Mouse (Mus musculus) forebrain, embryonic 11.5 days (tissue): Measurements from ENCODE around the gene Tenm2. TPM values are rescaled to one million over a fixed set of nuclear protein-coding genes. Genes with fewer than 3 reads are reported as not detected.

Experiments
- ATAC-seq: fragments of 200-750 bp; cut with Nextera tagmentation; replicated peaks from 2 replicates; pipeline ENCODE4 v1.8.0; 2017; ENCODE audit warnings: moderate TSS enrichment; ENCODE audit not compliant: low FRiP score
- DNase-seq: peaks from one replicate; pipeline ENCODE4 v3.0.0-alpha.2; 2017; ENCODE audit warnings: low spot score
- H3K27ac ChIP-seq: fragments of 300-500 bp; sonication (generic); 2 replicates; pipeline ENCODE4 v1.5.1; 2014; ENCODE audit warnings: low read depth, low read length
- H3K27me3 ChIP-seq: fragments of 300-500 bp; sonication (generic); 2 replicates; pipeline ENCODE4 v1.6.1; 2014; ENCODE audit warnings: mild to moderate bottlenecking, low read length, mixed read lengths; ENCODE audit not compliant: control insufficient read depth, insufficient read depth
- H3K36me3 ChIP-seq: fragments of 300-500 bp; sonication (generic); 2 replicates; pipeline ENCODE4 v1.6.1; 2014; ENCODE audit warnings: mild to moderate bottlenecking, low read length, moderate library complexity, mixed read lengths; ENCODE audit not compliant: control insufficient read depth, insufficient read depth
- H3K4me1 ChIP-seq: fragments of 300-500 bp; sonication (generic); replicated peaks from 2 replicates; pipeline ENCODE4 v1.6.1; 2014; ENCODE audit warnings: low read length, mixed read lengths; ENCODE audit not compliant: control insufficient read depth, insufficient read depth
- H3K4me2 ChIP-seq: fragments of 300-500 bp; sonication (generic); 2 replicates; pipeline ENCODE4 v1.6.1; 2014; ENCODE audit warnings: low read depth, mild to moderate bottlenecking, low read length, moderate library complexity, mixed read lengths; ENCODE audit not compliant: severe bottlenecking
- H3K4me3 ChIP-seq: fragments of 300-500 bp; sonication (generic); 2 replicates; pipeline ENCODE4 v1.5.1; 2014; ENCODE audit warnings: low read depth, low read length
- H3K9ac ChIP-seq: fragments of 300-500 bp; sonication (generic); 2 replicates; pipeline ENCODE4 v1.6.1; 2014; ENCODE audit warnings: low read length
- H3K9me3 ChIP-seq: fragments of 300-500 bp; sonication (generic); 2 replicates; pipeline ENCODE4 v1.6.1; 2016; ENCODE audit warnings: low read length, mixed read lengths; ENCODE audit not compliant: control insufficient read depth
- WGBS: fragments of 180-500 bp; shearing (Covaris S2); extraction: QIAGEN DNeasy Blood & Tissue Kit; methylation state at CpG from one replicate; pipeline ENCODE4 v1.1.7; 2014; 5-methylcytosine and 5-hydroxymethylcytosine counted together
- polyA plus RNA-seq: library from polyadenylated mRNA; unstranded; fragments of >200 nt; fragmentation: Nextera tagmentation; extraction: Ambion mirVana; gene quantifications from 2 replicates; pipeline ENCODE4 v1.2.1, GENCODE M21; 2014

The Tenm2 gene
- polyA plus RNA-seq, 1 experiment from 2014 or later, result 3.8 TPM

DNA sequence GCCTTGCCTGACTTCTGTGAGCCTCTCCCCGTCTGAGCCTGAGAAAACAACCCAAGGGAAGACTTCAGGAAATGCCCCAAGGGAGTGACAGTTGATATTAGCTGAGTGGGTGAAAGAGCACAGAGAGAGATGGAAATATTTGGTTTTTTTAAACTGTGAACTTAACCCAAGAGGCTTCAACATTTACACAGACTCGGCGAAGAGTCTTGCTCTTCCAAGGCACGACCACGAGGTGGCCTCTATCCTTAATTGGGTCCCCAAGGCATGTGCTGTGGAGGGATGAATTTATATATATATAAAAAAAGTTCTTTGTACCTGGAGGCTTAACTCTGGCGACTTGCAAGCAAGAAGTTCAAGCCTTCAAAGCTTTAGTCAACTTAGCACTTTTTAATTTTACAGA, 943.6 kb downstream of the Tenm2 start:
- ATAC-seq, result no peak
- no peaks in the 10 kb centered on the region for H3K27me3 ChIP-seq
- H3K4me1 ChIP-seq, result no peaks in the 10 kb centered on the region
- H3K27ac ChIP-seq, result no peak overlapping the region
- H3K9ac ChIP-seq, result no peak overlapping the region
- no peak overlapping the region for H3K4me3 ChIP-seq
- 53% methylated on average over 6 of the region's 6 CpGs for WGBS
- DNase-seq, result no peak
- no peaks in the 10 kb centered on the region for H3K9me3 ChIP-seq
- H3K36me3 ChIP-seq, result no peaks in the 10 kb centered on the region
- H3K4me2 ChIP-seq, result no peak overlapping the region

DNA sequence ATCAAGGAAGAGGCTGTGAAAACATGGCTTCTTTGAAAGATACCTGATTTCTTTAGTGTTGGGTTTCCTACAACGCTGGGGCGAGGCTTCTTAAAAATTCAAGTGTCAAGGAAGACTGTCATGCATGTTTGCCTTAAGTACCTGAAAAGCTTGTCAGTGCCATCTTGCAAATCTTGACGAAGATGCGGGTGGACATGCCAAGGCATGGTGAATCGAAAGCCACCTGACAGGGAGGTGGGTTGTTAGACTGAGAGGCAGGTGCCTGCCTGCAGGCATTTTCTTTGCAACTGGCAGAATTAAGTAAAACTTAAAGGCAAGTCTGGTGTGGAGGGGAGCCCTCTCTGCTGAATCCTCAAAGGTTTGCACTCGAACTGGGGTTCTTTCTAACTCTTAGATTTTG, 949.5 kb downstream of the Tenm2 start:
- DNase-seq (no peak), ATAC-seq (no peak)
- Histone ChIP-seq H3K27me3 (no peaks in the 10 kb centered on the region), H3K9ac (no peak overlapping the region), H3K36me3 (no peaks in the 10 kb centered on the region), H3K4me3 (no peak overlapping the region), H3K4me1 (no peaks in the 10 kb centered on the region), H3K4me2 (no peak overlapping the region), H3K27ac (no peak overlapping the region), H3K9me3 (no peaks in the 10 kb centered on the region)
- WGBS, result 87% methylated on average over 6 of the region's 6 CpGs

DNA sequence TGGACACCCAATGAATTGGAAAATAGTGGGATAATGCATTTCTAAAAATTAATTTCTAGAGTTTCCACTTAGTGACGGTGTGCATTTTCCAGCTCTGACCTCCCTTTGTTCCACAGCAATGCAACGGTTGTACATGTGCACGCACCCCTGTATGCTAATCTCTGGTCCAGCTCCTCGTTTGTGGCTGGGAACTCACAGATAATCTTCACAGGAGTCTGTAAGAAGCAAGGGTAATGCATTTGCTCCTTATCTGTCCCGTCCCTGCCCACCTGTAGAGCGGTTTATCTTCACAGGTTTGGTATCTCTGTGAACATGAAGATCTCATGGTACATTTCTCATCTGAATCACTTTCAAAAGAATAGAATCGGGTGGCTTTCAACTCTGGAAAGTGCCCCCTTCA, 955.2 kb downstream of the Tenm2 start:
- no peaks in the 10 kb centered on the region for H3K9me3 ChIP-seq
- H3K36me3 ChIP-seq, result no peaks in the 10 kb centered on the region
- DNase-seq (no peak), ATAC-seq (no peak)
- peaks cover 7% of the 10 kb centered on the region; the same call in 1 of the 2 replicates for H3K4me1 ChIP-seq
- no peak overlapping the region for H3K4me2 ChIP-seq
- no peak overlapping the region for H3K4me3 ChIP-seq
- WGBS, result 68% methylated on average over 7 of the region's 7 CpGs
- H3K9ac ChIP-seq, result no peak overlapping the region
- no peaks in the 10 kb centered on the region for H3K27me3 ChIP-seq
- H3K27ac ChIP-seq, result no peak overlapping the region

DNA sequence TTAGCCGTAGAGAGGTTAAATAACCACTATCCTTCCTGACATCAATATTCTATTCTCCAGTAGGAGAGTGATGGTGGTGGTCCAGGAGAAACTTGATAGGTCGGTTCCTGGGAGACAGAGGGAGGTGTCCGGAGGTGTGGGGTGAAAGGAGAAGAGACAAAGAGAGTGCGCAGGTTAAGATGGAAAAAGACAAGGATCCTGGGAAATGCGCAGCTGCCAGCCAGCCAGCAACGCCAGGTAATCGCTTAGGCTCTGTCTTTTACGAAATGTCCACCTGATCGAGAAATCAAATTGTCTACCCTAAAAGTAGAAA, 957.9 kb downstream of the Tenm2 start:
- Histone ChIP-seq H3K9ac (no peak overlapping the region), H3K36me3 (no peaks in the 10 kb centered on the region), H3K27me3 (no peaks in the 10 kb centered on the region), H3K27ac (no peak overlapping the region), H3K9me3 (no peaks in the 10 kb centered on the region), H3K4me1 (peaks cover 7% of the 10 kb centered on the region; the same call in 1 of the 2 replicates), H3K4me2 (no peak overlapping the region), H3K4me3 (no peak overlapping the region)
- ATAC-seq (no peak), DNase-seq (no peak)
- WGBS, result 91% methylated on average over 9 of the region's 9 CpGs

DNA sequence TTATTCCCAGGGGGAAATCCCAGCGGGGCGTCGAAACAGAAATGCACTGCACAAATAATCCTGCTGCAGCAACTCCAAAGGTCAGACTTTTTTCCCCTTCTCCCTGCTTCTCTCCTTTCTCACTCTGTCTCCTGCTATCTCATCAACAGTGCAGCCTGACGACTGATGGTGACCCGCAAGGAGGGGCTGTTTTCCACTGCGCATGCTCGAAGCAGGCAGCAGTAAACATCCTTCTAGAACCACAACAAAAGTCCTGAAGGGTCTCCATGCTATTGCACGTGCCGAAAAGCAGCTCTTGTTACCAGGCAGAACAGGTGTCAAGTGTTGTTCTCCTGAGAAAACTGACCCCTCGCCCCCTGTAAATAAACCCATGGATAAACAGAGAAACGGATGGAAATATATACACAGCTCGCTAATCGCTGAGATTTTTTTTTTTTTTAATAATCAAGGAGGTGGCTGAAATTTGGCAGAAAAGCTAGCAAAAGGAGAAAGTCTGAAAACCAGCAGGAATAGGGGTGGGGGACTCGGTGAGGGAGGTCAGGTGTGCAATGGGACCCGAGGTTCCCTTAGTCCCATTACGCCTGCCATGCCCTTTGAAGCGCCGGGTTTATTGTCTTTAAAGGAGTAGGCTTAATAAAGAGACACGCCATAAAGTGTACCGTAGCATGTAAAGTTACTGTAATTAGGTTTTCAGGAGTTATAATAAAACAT, 958.4 kb downstream of the Tenm2 start:
- Histone ChIP-seq H3K4me3 (no peak overlapping the region), H3K9me3 (no peaks in the 10 kb centered on the region), H3K27me3 (no peaks in the 10 kb centered on the region), H3K4me1 (peaks cover 7% of the 10 kb centered on the region; the same call in 1 of the 2 replicates), H3K9ac (no peak overlapping the region), H3K4me2 (no peak overlapping the region), H3K36me3 (no peaks in the 10 kb centered on the region), H3K27ac (no peak overlapping the region)
- no peak for DNase-seq
- WGBS, result 79% methylated on average over 20 of the region's 20 CpGs
- no peak for ATAC-seq

DNA sequence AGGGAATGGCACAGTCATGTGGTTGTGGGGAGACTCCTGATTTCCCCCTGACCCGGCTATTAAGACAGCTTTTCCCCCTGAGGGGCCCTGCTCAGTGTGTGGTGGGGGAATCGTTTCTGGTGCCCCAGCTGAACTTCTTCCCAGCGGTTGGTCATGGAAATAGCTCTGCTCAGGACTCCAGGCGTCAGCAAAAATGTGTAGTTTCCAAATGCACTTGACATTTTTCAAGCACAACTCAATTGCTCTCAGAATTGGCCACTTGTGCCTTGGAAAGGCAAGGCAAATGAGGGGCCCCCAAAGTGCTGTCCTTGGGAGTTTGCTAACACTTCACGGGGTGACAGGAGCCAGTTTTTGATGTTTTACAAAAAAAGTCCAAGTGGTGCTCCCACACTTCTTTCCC, 959.7 kb downstream of the Tenm2 start:
- Histone ChIP-seq H3K36me3 (no peaks in the 10 kb centered on the region), H3K4me1 (peaks cover 7% of the 10 kb centered on the region; the same call in 1 of the 2 replicates), H3K27me3 (no peaks in the 10 kb centered on the region), H3K4me2 (no peak overlapping the region), H3K9me3 (no peaks in the 10 kb centered on the region), H3K27ac (no peak overlapping the region), H3K9ac (no peak overlapping the region), H3K4me3 (no peak overlapping the region)
- DNase-seq (no peak), ATAC-seq (no peak)
- WGBS, result 29% methylated on average over 5 of the region's 5 CpGs

DNA sequence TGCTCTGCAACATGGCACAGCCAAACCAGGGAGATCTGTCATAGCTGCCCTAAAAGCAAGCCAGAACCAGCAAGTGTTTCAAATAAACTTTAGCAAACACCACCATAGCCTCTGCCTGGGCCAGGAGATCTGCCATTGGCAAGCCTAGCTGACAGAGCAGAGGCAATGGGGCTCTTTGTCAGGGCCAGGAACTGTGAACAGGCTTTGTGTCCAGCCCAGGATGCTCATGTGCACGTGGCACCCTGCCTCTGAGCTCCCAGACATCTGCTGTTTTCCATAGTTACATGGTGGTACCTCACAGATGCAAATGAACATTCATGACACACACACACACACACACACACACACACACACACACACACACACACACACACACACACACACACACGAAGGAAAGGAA, 963.6 kb downstream of the Tenm2 start:
- Histone ChIP-seq H3K27me3 (no peaks in the 10 kb centered on the region), H3K4me3 (no peak overlapping the region), H3K9me3 (no peaks in the 10 kb centered on the region), H3K4me2 (no peak overlapping the region), H3K4me1 (peaks cover 7% of the 10 kb centered on the region; the same call in 1 of the 2 replicates), H3K9ac (no peak overlapping the region), H3K36me3 (no peaks in the 10 kb centered on the region), H3K27ac (no peak overlapping the region)
- ATAC-seq (no peak), DNase-seq (no peak)
- WGBS, result 70% methylated on average over 2 of the region's 2 CpGs

DNA sequence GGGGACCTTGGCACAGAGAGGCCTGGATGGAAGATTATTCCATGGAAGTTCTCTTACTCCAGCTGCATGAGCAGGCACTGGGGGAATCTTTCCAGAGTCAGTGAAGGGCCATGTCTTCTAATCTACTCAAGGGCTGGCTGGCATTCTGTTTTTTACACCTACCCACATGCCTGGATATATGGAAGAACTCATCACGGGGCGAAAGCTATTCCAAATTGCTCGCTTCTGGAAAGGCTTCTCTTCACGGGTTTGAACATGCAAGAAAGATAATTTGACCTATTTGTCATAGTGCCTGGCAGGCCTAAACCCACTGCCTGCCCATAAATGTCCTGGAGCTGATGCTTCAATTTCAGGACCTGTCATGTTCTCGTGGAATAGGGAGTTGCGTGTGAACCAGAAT, 965.8 kb downstream of the Tenm2 start:
- no peaks in the 10 kb centered on the region for H3K9me3 ChIP-seq

DNA sequence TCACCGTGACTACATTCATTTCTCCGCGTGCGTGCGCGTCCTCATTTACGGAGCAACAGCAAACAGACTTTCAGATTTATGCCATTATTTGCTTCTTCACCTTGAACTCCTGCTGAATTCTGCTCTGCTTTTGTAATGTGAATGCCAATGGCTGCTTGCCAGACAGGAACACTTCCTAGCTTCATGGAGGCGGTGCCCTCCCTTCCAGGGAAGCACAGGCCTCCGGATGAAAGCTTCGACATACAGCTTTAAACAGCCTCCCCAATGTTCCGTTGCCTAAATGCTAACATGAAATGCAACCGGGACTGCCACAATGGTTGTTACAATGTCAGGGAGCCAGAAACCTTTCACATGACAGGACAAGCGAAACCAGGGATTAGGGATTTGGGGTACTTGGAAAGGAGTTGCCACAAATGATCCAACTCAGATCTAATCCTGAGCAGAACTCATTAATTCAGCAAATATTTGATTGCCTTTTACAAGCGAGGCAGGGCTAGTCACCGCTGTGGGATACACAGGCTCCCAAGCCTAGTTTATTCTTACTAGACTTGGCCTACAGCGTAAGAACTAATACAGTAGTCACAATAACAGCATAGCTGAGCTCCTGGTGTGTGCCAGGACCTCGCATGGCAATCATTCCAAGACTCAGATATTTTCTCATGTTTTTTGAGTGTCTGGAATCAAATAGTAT, 970.8 kb downstream of the Tenm2 start:
- Histone ChIP-seq H3K9ac (no peak overlapping the region), H3K27ac (no peak overlapping the region), H3K4me2 (no peak overlapping the region), H3K36me3 (no peaks in the 10 kb centered on the region), H3K27me3 (no peaks in the 10 kb centered on the region; the same call in 1 of the 2 replicates), H3K9me3 (no peaks in the 10 kb centered on the region), H3K4me1 (no peaks in the 10 kb centered on the region), H3K4me3 (no peak overlapping the region)
- ATAC-seq (no peak), DNase-seq (no peak)
- 82% methylated on average over 17 of the region's 17 CpGs for WGBS

More for the DNA sequence above, 965.8 kb downstream of the Tenm2 start:
- Histone ChIP-seq H3K4me3 (no peak overlapping the region), H3K27ac (no peak overlapping the region), H3K9ac (no peak overlapping the region), H3K27me3 (no peaks in the 10 kb centered on the region), H3K36me3 (no peaks in the 10 kb centered on the region), H3K4me1 (no peaks in the 10 kb centered on the region), H3K4me2 (no peak overlapping the region)
- ATAC-seq (no peak), DNase-seq (no peak)
- 95% methylated on average over 6 of the region's 6 CpGs for WGBS
